Mouse (Mus musculus): ENCODE data around the gene Lst1.

GRCm38 (mm10) chr17:35141971-35142370, 46.3 kb downstream of the Lst1 start:
- TF ChIP-seq CTCF (conservative IDR thresholded peaks at IDR 0.05; ENCODE audit: insufficient read depth, insufficient read length, low read depth, low read length) (no peak), POLR2A (IDR thresholded peaks at IDR 0.05; ENCODE audit: low read depth, low read length) (no peak)

Measured in kidney, adult 2 months (tissue).